Mouse (Mus musculus): ENCODE measurements around the gene Grasp. TPM values are rescaled to one million over a fixed set of nuclear protein-coding genes. Genes with fewer than 3 reads are reported as not detected.

The Grasp gene
- polyA plus RNA-seq (2015; fragmentation: Nextera tagmentation; extraction: Ambion mirVana), result 5.7 and 6.0 TPM in 2 replicates

DNA sequence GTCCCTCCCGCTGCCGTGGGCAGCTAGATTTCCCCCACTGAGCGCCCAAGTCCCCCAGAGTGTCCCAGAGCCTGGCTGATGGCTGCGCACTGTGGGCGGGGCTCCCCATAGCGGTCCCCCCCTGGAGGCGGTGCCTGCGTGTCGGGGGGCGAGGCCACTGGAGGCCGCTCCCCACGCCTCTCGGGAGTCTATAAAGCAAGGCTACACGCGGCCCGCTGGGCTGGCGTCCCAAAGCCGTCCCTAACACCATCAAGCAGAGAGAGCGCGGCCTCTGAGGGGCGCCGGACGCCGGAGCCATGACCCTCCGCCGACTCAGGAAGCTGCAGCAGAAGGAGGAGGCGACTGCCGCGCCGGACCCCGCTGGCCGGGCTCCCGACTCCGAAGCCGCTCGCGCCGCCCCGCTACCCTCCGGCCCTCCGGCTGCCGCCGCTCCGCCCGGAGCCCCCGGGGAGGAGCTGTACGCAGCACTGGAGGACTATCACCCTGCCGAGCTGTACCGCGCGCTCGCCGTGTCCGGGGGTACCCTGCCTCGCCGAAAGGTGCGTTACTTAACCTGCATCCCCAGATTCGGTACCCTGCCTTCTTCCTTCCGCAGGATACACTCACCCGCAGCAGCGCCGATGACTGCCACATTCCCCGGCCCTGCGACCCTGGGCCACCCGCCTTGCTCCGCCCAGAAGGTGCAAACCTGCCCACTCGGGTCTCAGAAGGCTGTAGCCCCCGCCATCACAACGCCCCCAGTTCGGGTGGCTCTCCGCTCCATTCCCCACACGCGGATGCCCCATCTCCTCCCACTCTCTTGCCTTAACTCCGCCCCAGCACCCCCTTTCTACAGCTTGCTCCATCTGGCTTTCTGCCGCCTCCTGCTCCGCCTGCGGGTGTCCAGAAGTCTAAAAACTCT, at the start of gene Grasp:
TSS of gene Grasp (plus strand) at position 183 of the 901 bp plus-strand sequence.
- H3K27ac ChIP-seq, result peak within 1 kb of the TSS; percentile 91
- H3K27me3 ChIP-seq, result no peaks in the 10 kb centered on the region
- H3K9me3 ChIP-seq, result no peaks in the 10 kb centered on the region
- H3K4me2 ChIP-seq (replicated peaks), result peak within 1 kb of the TSS; percentile 86
- H3K9ac ChIP-seq, result peak within 1 kb of the TSS; percentile 92
- peak within 1 kb of the TSS; percentile 71 for H3K4me3 ChIP-seq
- H3K4me1 ChIP-seq, result peaks cover 81% of the 10 kb centered on the region
- peak; percentile 73 for ATAC-seq (ENCODE audit: low FRiP score, low read depth)
- under 1% methylated on average over 65 of the region's 77 CpGs for WGBS
- H3K36me3 ChIP-seq, result peaks cover 15% of the 10 kb centered on the region

DNA sequence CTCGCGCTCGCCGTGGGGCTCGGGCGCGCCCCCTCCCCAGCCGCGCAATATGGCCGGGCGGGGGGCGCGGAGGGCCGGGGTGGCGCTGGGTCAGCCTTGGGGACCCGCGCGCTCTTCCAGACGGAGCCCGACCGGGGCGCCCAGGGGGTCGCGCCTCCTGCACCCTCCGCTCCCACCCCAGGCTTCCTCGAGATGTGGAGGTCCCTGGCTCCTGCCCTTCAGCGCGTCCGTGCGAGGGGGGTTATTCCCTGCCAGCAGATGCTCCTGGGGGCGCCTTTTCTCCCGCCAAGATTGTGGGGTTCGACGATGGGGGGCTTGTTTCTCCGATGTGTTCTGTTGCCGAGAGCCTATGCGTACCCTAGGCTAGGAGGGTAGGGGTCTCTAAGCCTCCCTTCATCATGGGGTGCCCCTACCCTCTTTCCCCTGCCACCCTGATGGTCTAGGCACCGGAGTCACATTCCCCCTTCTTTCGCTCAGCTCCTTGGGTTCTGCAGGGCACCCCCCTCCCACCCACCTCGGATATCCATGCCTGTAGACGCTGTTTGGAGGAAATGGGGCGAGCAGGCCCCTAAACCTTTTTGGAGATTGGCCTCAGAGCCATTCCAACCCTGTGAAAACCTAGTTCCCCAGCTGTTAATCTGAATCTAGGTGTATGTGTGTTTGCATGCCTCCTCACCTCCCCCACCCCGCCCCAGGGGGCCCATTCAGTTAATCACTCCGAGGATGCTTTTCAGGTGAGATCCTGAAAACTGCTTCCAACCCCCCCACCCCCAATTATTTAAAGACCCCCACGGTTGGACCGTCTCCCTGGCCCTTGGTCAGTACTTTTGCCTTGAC, 49.5 kb upstream of the Grasp start:
- Histone ChIP-seq H3K9me3 (no peaks in the 10 kb centered on the region), H3K27me3 (peaks cover 5% of the 10 kb centered on the region; the same call in 1 of the 2 replicates), H3K4me1 (peaks cover 54% of the 10 kb centered on the region), H3K36me3 (no peaks in the 10 kb centered on the region), H3K9ac (peak overlapping the region; percentile 94), H3K27ac (peak overlapping the region; percentile 72; the same call in 1 of the 2 replicates), H3K4me3 (peak overlapping the region; percentile 89), H3K4me2 (replicated peaks) (peak overlapping the region; percentile 90)
- 1% methylated on average over 45 of the region's 46 CpGs for WGBS
- ATAC-seq (ENCODE audit: low FRiP score, low read depth), result peak; percentile 50

DNA sequence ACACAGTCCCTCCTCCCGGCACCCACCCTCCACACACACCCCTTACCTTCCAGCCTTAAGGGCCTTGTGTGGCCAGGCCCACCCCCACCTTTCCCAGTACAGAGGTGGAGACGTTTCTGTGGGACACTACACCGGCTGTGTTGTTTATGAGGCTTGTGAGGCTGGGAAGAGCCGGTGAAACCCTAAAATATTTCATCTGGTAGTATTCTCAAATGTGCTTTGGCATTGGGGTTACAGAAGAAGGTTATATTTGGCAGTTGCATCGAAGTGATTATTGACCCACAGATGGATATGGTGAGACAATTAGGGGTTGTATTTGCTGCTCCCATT, 48.9 kb upstream of the Grasp start:
- H3K4me2 ChIP-seq (replicated peaks), result peak overlapping the region; percentile 90
- WGBS, result 5% methylated on average over 5 of the region's 5 CpGs
- peaks cover 59% of the 10 kb centered on the region for H3K4me1 ChIP-seq
- ATAC-seq (ENCODE audit: low FRiP score, low read depth), result no peak
- no peaks in the 10 kb centered on the region; the same call in 1 of the 2 replicates for H3K36me3 ChIP-seq
- peaks cover 5% of the 10 kb centered on the region; the same call in 1 of the 2 replicates for H3K27me3 ChIP-seq
- no peaks in the 10 kb centered on the region for H3K9me3 ChIP-seq
- H3K4me3 ChIP-seq, result peak overlapping the region; percentile 89
- H3K9ac ChIP-seq, result peak overlapping the region; percentile 94
- H3K27ac ChIP-seq, result no peak overlapping the region

DNA sequence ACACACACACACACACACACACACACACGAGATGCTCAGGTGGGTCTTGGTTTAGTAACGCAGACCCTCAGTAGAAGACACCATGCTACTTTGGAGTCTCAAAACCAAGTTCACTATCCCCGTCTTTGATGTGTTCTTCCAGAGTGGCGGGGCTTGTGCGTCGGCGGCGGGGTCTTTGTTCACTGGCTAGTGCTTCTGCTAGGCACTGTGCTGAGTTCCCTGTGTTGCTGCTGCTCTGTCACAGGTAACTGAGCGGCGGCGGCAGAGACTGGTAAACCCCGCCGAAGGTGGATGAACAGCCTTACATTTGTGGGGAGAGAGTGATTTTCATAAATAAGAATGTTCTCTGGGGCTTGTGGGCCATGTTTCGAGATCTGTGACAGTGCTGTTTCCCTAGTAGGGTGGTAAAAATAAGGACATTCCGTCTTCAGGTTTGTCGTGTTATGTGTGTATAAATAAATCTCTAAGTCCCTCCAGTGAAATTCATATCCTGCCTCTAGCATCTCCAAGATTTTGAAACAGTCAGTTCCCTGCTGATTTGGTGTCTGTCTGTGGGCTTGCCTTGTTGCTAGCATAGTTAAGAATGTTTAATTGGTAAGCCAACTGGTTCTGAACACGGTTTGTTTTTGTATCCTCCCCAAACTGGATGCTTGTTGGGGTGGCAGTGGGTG, 48.2 kb upstream of the Grasp start:
- 21% methylated on average over 17 of the region's 17 CpGs for WGBS
- Histone ChIP-seq H3K4me1 (peaks cover 66% of the 10 kb centered on the region), H3K4me2 (replicated peaks) (peak overlapping the region; percentile 90), H3K9ac (peak overlapping the region; percentile 94), H3K27me3 (peaks cover 5% of the 10 kb centered on the region; the same call in 1 of the 2 replicates), H3K27ac (peak overlapping the region; percentile 40), H3K36me3 (no peaks in the 10 kb centered on the region; the same call in 1 of the 2 replicates), H3K4me3 (peak overlapping the region; percentile 89), H3K9me3 (no peaks in the 10 kb centered on the region)
- no peak for ATAC-seq (ENCODE audit: low FRiP score, low read depth)

DNA sequence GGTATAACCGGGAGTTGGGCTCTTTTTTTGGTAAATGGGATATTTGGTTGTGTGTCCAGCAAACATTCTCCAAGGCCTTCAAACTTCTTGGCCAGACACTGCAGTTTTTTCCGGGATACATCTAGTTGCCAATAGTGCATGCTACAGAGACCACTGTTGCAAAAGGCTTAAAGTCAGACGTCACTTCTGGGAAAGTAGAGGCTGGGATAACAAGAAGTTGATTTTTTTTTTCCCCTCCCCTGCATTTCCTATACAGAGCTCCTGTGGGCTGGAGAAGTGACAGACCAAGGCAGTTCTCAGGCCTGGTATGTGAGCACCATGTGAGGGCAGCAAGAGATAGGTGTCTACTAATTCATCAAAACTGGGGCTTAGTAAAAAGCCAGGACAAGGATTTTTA, 47.7 kb upstream of the Grasp start:
- no peak for ATAC-seq (ENCODE audit: low FRiP score, low read depth)
- Histone ChIP-seq H3K4me2 (replicated peaks) (peak overlapping the region; percentile 90), H3K36me3 (no peaks in the 10 kb centered on the region; the same call in 1 of the 2 replicates), H3K27ac (peak overlapping the region; percentile 40), H3K4me1 (peaks cover 71% of the 10 kb centered on the region), H3K9ac (peak overlapping the region; percentile 94), H3K27me3 (peaks cover 5% of the 10 kb centered on the region; the same call in 1 of the 2 replicates), H3K4me3 (peak overlapping the region; percentile 89), H3K9me3 (no peaks in the 10 kb centered on the region)
- WGBS, result 48% methylated on average over 3 of the region's 3 CpGs

DNA sequence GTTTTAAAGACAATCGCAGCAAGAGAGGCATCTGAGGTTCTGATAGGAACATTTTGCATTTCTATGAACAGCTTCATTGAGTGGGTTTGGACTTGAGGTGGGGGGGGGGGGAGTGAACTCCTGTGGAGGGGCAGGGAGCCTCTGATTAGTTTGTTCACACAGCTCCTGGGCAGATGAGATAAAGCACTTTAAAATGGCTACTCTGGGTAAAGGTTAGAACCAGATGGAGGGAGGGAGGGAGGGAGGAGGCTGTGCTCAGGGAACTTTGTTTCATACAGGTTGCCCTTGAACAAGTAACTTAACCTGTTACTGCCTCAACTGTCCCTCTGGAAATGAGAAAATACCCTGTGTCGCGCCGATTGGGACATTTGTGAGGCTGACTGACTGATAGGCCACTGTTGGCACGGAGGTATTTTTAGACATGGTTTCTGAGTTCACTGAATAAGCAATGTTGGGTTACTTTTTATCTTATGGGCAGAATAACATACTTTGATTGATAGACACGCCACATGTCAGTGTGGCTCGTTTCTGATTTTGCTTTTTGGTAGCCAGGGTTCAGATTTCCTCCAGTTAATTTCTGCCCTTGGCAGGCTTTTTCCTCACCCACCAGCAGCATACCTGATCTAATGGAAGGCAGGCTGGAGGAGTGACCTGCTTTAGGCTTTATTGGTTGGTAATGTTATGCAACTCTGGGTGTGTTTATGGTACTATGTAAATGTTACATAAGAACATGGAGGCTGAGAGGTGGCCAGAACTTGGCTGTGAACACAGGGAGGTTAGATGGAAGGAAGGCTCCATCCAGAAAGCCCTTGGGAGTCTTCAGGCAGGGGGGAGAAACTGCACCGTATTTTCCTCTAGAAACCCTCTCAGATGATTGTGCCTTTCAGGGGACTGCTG, 46.9 kb upstream of the Grasp start:
- WGBS, result 56% methylated on average over 8 of the region's 8 CpGs
- H3K27me3 ChIP-seq, result peaks cover 5% of the 10 kb centered on the region; the same call in 1 of the 2 replicates
- no peaks in the 10 kb centered on the region for H3K9me3 ChIP-seq
- no peak overlapping the region for H3K4me3 ChIP-seq
- no peak overlapping the region for H3K9ac ChIP-seq
- H3K36me3 ChIP-seq, result no peaks in the 10 kb centered on the region; the same call in 1 of the 2 replicates
- no peak for ATAC-seq (ENCODE audit: low FRiP score, low read depth)
- peak overlapping the region; percentile 90; the same call in 1 of the 2 replicates for H3K4me2 ChIP-seq (replicated peaks)
- no peak overlapping the region for H3K27ac ChIP-seq
- peaks cover 78% of the 10 kb centered on the region for H3K4me1 ChIP-seq

DNA sequence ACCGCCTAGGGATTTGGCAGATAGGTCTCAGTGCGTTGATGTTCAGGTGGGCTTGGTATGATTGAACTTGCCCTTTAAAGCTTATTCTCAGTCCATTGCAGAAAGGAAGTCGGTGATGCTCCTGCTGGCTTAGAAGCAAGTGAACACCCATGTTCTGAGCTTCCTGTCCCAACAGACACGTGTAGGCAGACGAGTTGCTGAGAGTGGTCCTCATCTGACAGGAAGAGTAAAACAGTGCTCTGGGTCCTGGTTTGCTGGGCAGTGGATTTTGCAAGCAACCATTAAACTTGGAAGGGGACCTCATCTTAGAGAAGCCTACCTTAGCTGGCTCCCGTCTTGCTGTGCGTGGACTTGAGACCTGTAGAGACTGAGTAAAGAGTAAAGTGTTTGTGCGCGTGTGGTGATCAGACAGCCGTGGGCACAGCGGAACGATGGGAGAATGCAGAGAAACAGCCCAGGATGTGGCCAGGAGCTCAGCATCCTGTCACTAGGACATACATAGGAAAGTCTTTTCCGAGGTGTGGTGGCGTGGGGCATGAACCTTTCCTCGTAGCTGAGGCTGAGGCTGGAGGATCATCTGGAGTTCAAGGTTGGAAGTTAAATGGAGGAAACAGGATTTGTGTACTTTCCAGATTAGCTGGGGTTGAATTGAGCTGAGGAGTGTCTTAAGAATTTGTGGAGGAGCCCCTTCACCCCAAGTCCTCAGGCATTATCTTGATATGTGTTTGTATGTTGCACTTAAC, 43.5 kb upstream of the Grasp start:
- H3K4me1 ChIP-seq, result peaks cover 85% of the 10 kb centered on the region
- H3K27ac ChIP-seq, result 0 out of 2 replicates have a peak overlapping the region, but pooled peaks have one; percentile 48
- no peaks in the 10 kb centered on the region for H3K27me3 ChIP-seq
- H3K9ac ChIP-seq, result peak overlapping the region; percentile 54; the same call in 1 of the 2 replicates
- peak overlapping the region; percentile 11; the same call in 1 of the 2 replicates for H3K4me2 ChIP-seq (replicated peaks)
- no peak overlapping the region for H3K4me3 ChIP-seq
- ATAC-seq (ENCODE audit: low FRiP score, low read depth), result no peak
- 63% methylated on average over 15 of the region's 15 CpGs for WGBS
- peaks cover 2% of the 10 kb centered on the region for H3K36me3 ChIP-seq
- H3K9me3 ChIP-seq, result no peaks in the 10 kb centered on the region

DNA sequence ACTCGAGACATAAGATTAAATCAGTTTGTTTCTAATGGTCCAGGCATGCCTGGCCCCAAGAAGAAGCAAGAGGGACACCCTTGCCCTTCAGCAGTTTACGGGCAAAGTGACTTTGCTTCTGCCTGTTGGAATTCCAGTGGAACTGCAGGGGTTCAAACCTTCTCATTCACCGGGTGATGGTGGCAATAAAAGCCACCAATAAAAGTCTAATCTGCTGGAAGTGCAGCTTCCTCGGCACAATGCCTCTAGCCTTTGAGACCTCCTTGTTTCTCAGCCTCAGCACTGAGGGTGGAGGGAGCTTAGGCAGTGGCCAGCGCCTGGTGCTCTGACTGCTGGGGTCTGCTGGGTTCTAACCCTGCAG, 42.9 kb upstream of the Grasp start:
- no peaks in the 10 kb centered on the region for H3K27me3 ChIP-seq
- peak overlapping the region; percentile 54 for H3K9ac ChIP-seq
- no peak for ATAC-seq (ENCODE audit: low FRiP score, low read depth)
- H3K4me1 ChIP-seq, result peaks cover 80% of the 10 kb centered on the region
- peak overlapping the region; percentile 48; the same call in 1 of the 2 replicates for H3K27ac ChIP-seq
- H3K4me2 ChIP-seq (replicated peaks), result peak overlapping the region; percentile 11; the same call in 1 of the 2 replicates
- H3K9me3 ChIP-seq, result no peaks in the 10 kb centered on the region
- H3K36me3 ChIP-seq, result peaks cover 5% of the 10 kb centered on the region
- no peak overlapping the region for H3K4me3 ChIP-seq
- WGBS, result 20% methylated on average over 5 of the region's 5 CpGs

DNA sequence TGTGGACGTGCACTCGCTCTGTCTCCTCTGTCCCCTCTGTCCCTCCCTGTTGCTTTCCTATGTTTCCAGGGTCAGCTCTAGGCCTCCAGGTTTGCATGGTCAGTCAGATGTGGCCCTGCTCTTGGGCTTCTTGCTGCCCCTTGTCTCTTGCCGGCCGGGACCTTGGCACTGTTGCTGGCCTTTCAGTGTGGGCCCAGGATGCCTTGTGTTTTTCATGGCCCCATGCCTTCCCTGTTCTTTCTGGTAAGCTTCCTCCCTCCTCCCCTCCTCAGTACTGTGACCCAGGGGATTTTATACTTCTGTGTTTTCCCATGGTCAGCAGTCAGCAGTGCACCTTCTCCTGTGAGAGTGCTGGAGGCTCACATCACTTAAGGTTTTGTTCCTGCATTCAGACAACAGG, 42.5 kb upstream of the Grasp start:
- WGBS, result 26% methylated on average over 4 of the region's 4 CpGs
- Histone ChIP-seq H3K4me2 (replicated peaks) (peak overlapping the region; percentile 11; the same call in 1 of the 2 replicates), H3K27ac (peak overlapping the region; percentile 48; the same call in 1 of the 2 replicates), H3K36me3 (peaks cover 9% of the 10 kb centered on the region), H3K9me3 (no peaks in the 10 kb centered on the region), H3K27me3 (no peaks in the 10 kb centered on the region), H3K4me1 (peaks cover 75% of the 10 kb centered on the region), H3K4me3 (no peak overlapping the region), H3K9ac (peak overlapping the region; percentile 54)
- no peak for ATAC-seq (ENCODE audit: low FRiP score, low read depth)

DNA sequence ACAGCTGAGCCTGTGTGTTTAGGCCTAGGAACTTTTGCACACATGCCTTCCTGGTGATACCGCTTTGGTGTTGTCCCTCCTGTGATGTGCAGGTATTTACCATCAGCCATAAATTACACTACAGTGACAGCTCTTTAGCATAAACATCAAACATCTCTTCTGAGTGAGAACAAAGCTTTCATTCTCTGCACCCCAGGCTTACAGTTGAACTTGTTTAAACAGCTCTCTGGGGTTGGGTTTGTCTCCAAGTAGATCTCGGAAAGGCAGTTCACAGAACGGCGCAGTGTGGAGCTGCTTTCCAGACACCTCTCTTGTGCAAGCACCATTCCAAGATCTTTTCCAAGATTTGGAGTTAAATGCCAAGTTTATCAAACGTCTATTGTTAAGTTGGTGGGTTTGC, 41.3 kb upstream of the Grasp start:
- Histone ChIP-seq H3K4me2 (replicated peaks) (peak overlapping the region; percentile 7; the same call in 1 of the 2 replicates), H3K9ac (no peak overlapping the region), H3K27me3 (no peaks in the 10 kb centered on the region), H3K4me3 (no peak overlapping the region), H3K36me3 (peaks cover 15% of the 10 kb centered on the region), H3K27ac (peak overlapping the region; percentile 61; the same call in 1 of the 2 replicates), H3K9me3 (no peaks in the 10 kb centered on the region), H3K4me1 (peaks cover 64% of the 10 kb centered on the region)
- WGBS, result 34% methylated on average over 5 of the region's 5 CpGs
- ATAC-seq (ENCODE audit: low FRiP score, low read depth), result no peak

All from limb, embryonic 13.5 days (tissue).